Mouse (Mus musculus) thymus, postnatal 0 days (tissue): ENCODE data around the gene Alpl. TPM values are rescaled to one million over a fixed set of nuclear protein-coding genes. Genes with fewer than 3 reads are reported as not detected.

Source experiments
- DNase-seq: peaks from one replicate; pipeline ENCODE4 v3.0.0-alpha.2; 2015; ENCODE audit warnings: low spot score
- polyA plus RNA-seq: library from polyadenylated mRNA; unstranded; fragments of >200 nt; fragmentation: Nextera tagmentation; extraction: Ambion mirVana; gene quantifications from 2 replicates; pipeline ENCODE4 v1.2.1, GENCODE M21; 2015

Alpl gene
- polyA plus RNA-seq, 1 experiment from 2014 or later: 1.4 TPM

- DNase-seq: no peak
These were observed 5.0 kb upstream of the Alpl start for GRCm38 (mm10) chr4:137801196-137801595.

- DNase-seq: no peak
These were observed 4.1 kb upstream of the Alpl start for GRCm38 (mm10) chr4:137800324-137800723.

- no peak for DNase-seq
These were observed 854 bp upstream of the Alpl start for GRCm38 (mm10) chr4:137797038-137797437.

GRCm38 (mm10) chr4:137794178-137794900, 1.8 kb downstream of the Alpl start:
- DNase-seq: no peak

GRCm38 (mm10) chr4:137793611-137794010, 2.6 kb downstream of the Alpl start:
- no peak for DNase-seq

GRCm38 (mm10) chr4:137791440-137791839, 4.7 kb downstream of the Alpl start:
- DNase-seq: no peak

GRCm38 (mm10) chr4:137790981-137791380, 5.2 kb downstream of the Alpl start:
- DNase-seq: no peak

- no peak for DNase-seq
These were observed 7.6 kb downstream of the Alpl start for GRCm38 (mm10) chr4:137788511-137789049.

GRCm38 (mm10) chr4:137787589-137788289, 8.4 kb downstream of the Alpl start:
- no peak for DNase-seq

- no peak for DNase-seq
These were observed 9.7 kb downstream of the Alpl start for GRCm38 (mm10) chr4:137786488-137786887.

GRCm38 (mm10) chr4:137785270-137785669, 10.9 kb downstream of the Alpl start:
- no peak for DNase-seq

GRCm38 (mm10) chr4:137784741-137785140, 11.4 kb downstream of the Alpl start:
- no peak for DNase-seq

GRCm38 (mm10) chr4:137783541-137784191, 12.5 kb downstream of the Alpl start:
- DNase-seq: no peak

GRCm38 (mm10) chr4:137781949-137782348, 14.2 kb downstream of the Alpl start:
- no peak for DNase-seq

- no peak for DNase-seq
These were observed 15.2 kb downstream of the Alpl start for GRCm38 (mm10) chr4:137780986-137781385.

GRCm38 (mm10) chr4:137778397-137779184, 17.6 kb downstream of the Alpl start:
- no peak for DNase-seq

- no peak for DNase-seq
These were observed 18.3 kb downstream of the Alpl start for GRCm38 (mm10) chr4:137777866-137778265.

GRCm38 (mm10) chr4:137774505-137774904, 21.7 kb downstream of the Alpl start:
- no peak for DNase-seq

GRCm38 (mm10) chr4:137774013-137774412, 22.2 kb downstream of the Alpl start:
- no peak for DNase-seq

- DNase-seq: no peak
These were observed 22.8 kb downstream of the Alpl start for GRCm38 (mm10) chr4:137773369-137773899.
